Mouse (Mus musculus) liver, embryonic 14.5 days (tissue): ENCODE measurements around the gene 5031439G07Rik. TPM values are rescaled to one million over a fixed set of nuclear protein-coding genes. Genes with fewer than 3 reads are reported as not detected.

ENCODE experiments used
- ATAC-seq: fragments of 200-750 bp; cut with Nextera tagmentation; 2 replicates; pipeline ENCODE4 v1.8.0; 2017; ENCODE audit warnings: moderate number of reproducible peaks, mild to moderate bottlenecking, moderate library complexity; ENCODE audit not compliant: insufficient read depth
- DNase-seq, 3 experiments: peaks; one replicate each; pipeline ENCODE4 v3.0.0-alpha.2; 2012 to 2013; ENCODE audit warnings: low read depth in 3 of 3, low spot score in 3 of 3
- H3K27ac ChIP-seq: fragments of 300-500 bp; sonication (generic); 2 replicates; pipeline ENCODE4 v1.5.1; 2014; ENCODE audit warnings: moderate library complexity, mild to moderate bottlenecking, control low read depth, inconsistent platforms
- H3K27me3 ChIP-seq: fragments of 300-500 bp; sonication (generic); 2 replicates; pipeline ENCODE4 v1.6.1; 2014; ENCODE audit warnings: mild to moderate bottlenecking, low read length, moderate library complexity; ENCODE audit not compliant: control insufficient read depth, insufficient read depth
- H3K36me3 ChIP-seq: fragments of 300-500 bp; sonication (generic); replicated peaks from 2 replicates; pipeline ENCODE4 v1.6.1; 2014; ENCODE audit warnings: low read depth; ENCODE audit not compliant: control insufficient read depth, insufficient read depth
- H3K4me1 ChIP-seq, 2 experiments: fragments of 200-500 bp in 1 of 2; fragments of 300-500 bp in 1 of 2; sonication (generic) in 1 of 2; replicated peaks; 2 replicates each; pipeline ENCODE4 v1.6.1; 2012 to 2014; ENCODE audit warnings: antibody characterized with exemption in 1 of 2, inconsistent platforms in 1 of 2, low read length in 1 of 2; ENCODE audit not compliant: control insufficient read depth in 2 of 2, insufficient read depth in 2 of 2
- H3K4me2 ChIP-seq: fragments of 300-500 bp; sonication (generic); 2 replicates; pipeline ENCODE4 v1.6.1; 2014; ENCODE audit warnings: low read depth, mild to moderate bottlenecking, control low read depth, moderate library complexity
- H3K4me3 ChIP-seq, 2 experiments: fragments of 200-500 bp in 1 of 2; fragments of 300-500 bp in 1 of 2; sonication (generic) in 1 of 2; 2 replicates each; pipeline ENCODE4 v1.5.1; 2012 to 2014; ENCODE audit warnings: low read depth in 2 of 2, low read length in 2 of 2, mild to moderate bottlenecking in 2 of 2, control low read depth in 1 of 2, inconsistent platforms in 1 of 2, moderate library complexity in 1 of 2; ENCODE audit not compliant: insufficient read depth in 1 of 2
- H3K9ac ChIP-seq: fragments of 300-500 bp; sonication (generic); replicated peaks from 2 replicates; pipeline ENCODE4 v1.6.1; 2014; ENCODE audit warnings: mild to moderate bottlenecking, control low read depth, moderate library complexity
- H3K9me3 ChIP-seq: fragments of 300-500 bp; sonication (generic); 2 replicates; pipeline ENCODE4 v1.6.1; 2016; ENCODE audit warnings: low read length, mixed read lengths; ENCODE audit not compliant: control insufficient read depth
- CTCF ChIP-seq: IDR thresholded peaks from 2 replicates; pipeline ENCODE4 v1.5.1; 2016; ENCODE audit warnings: antibody characterized with exemption, low read depth, control low read depth
- EP300 ChIP-seq: IDR thresholded peaks from 2 replicates; pipeline ENCODE4 v1.6.1; 2016; ENCODE audit warnings: antibody characterized with exemption, low read depth
- WGBS: fragments of 180-500 bp; shearing (Covaris S2); extraction: QIAGEN DNeasy Blood & Tissue Kit; methylation state at CpG from one replicate; pipeline ENCODE4 v1.1.7; 2014; ENCODE audit not compliant: insufficient replicate concordance; 5-methylcytosine and 5-hydroxymethylcytosine counted together
- polyA plus RNA-seq, 2 experiments: library from polyadenylated mRNA; depleted of rRNA in 1 of 2; stranded (reverse) in 1 of 2; unstranded in 1 of 2; fragments of >200 nt; fragmentation: Nextera tagmentation in 1 of 2; extraction: Ambion mirVana in 1 of 2; gene quantifications; 2 replicates each; pipeline versions ENCODE4 v1.2.1 to v1.2.3; 2012 to 2014

Gene 5031439G07Rik
- polyA plus RNA-seq, 2 experiments, result 1.4 to 1.8 TPM

GRCm38 (mm10) chr15:84997768-84998454 lies 9.6 kb upstream of the 5031439G07Rik start:
- Histone ChIP-seq H3K9me3 (no peaks in the 10 kb centered on the region), H3K4me2 (no peak overlapping the region), H3K27ac (no peak overlapping the region), H3K36me3 (no peaks in the 10 kb centered on the region), H3K27me3 (no peaks in the 10 kb centered on the region), H3K9ac (no peak overlapping the region), H3K4me1 (no peaks in the 10 kb centered on the region; a peak in 1 of 4 replicates), H3K4me3 (no peak overlapping the region)
- DNase-seq (no peak), ATAC-seq (no peak)
- 50% methylated on average over 14 of the region's 14 CpGs for WGBS
- no peak for TF ChIP-seq EP300
- no peak for TF ChIP-seq CTCF

- no peak overlapping the region for H3K4me3 ChIP-seq
- H3K9me3 ChIP-seq, result no peaks in the 10 kb centered on the region
- DNase-seq (peak in 1 of 3 experiments; percentile 34), ATAC-seq (no peak)
- no peak overlapping the region for H3K9ac ChIP-seq
- no peak overlapping the region for H3K27ac ChIP-seq
- H3K27me3 ChIP-seq, result no peaks in the 10 kb centered on the region
- no peaks in the 10 kb centered on the region for H3K36me3 ChIP-seq
- no peak overlapping the region for H3K4me2 ChIP-seq
- TF ChIP-seq EP300 (no peak), CTCF (peak; percentile 77)
- WGBS, result 0% methylated on average over 1 of the region's 1 CpGs
- no peaks in the 10 kb centered on the region; a peak in 1 of 4 replicates for H3K4me1 ChIP-seq
Measured at GRCm38 (mm10) chr15:84995967-84996366, 7.6 kb upstream of the 5031439G07Rik start.

- no peak for ATAC-seq
- no peak for DNase-seq
- H3K9ac ChIP-seq, result no peak overlapping the region
- no peaks in the 10 kb centered on the region; a peak in 1 of 4 replicates for H3K4me1 ChIP-seq
- no peak overlapping the region for H3K4me3 ChIP-seq
- TF ChIP-seq EP300 (no peak), CTCF (no peak)
- no peaks in the 10 kb centered on the region for H3K9me3 ChIP-seq
- H3K36me3 ChIP-seq, result no peaks in the 10 kb centered on the region
- 27% methylated on average over 6 of the region's 6 CpGs for whole genome bisulfite sequencing
- H3K27me3 ChIP-seq, result no peaks in the 10 kb centered on the region
- no peak overlapping the region for H3K27ac ChIP-seq
- no peak overlapping the region for H3K4me2 ChIP-seq
Measured at GRCm38 (mm10) chr15:84995041-84995440, 6.7 kb upstream of the 5031439G07Rik start.

GRCm38 (mm10) chr15:84994498-84994897 lies 6.1 kb upstream of the 5031439G07Rik start:
- Histone ChIP-seq H3K9ac (no peak overlapping the region), H3K27me3 (no peaks in the 10 kb centered on the region), H3K4me2 (no peak overlapping the region), H3K4me3 (no peak overlapping the region), H3K9me3 (no peaks in the 10 kb centered on the region), H3K36me3 (no peaks in the 10 kb centered on the region), H3K27ac (no peak overlapping the region), H3K4me1 (no peaks in the 10 kb centered on the region; a peak in 1 of 4 replicates)
- no peak for ATAC-seq
- WGBS, result 8% methylated on average over 6 of the region's 6 CpGs
- DNase-seq, result no peak
- no peak for TF ChIP-seq EP300
- no peak for TF ChIP-seq CTCF

- H3K36me3 ChIP-seq, result no peaks in the 10 kb centered on the region
- DNase-seq (no peak), ATAC-seq (no peak)
- no peak overlapping the region for H3K27ac ChIP-seq
- H3K9me3 ChIP-seq, result no peaks in the 10 kb centered on the region
- H3K4me2 ChIP-seq, result no peak overlapping the region
- peaks cover 0 to 5% of the 10 kb centered on the region in 2 experiments; a peak in 1 of 4 replicates for H3K4me1 ChIP-seq
- H3K9ac ChIP-seq, result no peak overlapping the region
- H3K27me3 ChIP-seq, result peaks cover 10% of the 10 kb centered on the region
- TF ChIP-seq CTCF (no peak), EP300 (no peak)
- 50% methylated on average over 7 of the region's 7 CpGs for WGBS
- H3K4me3 ChIP-seq, result no peak overlapping the region
Measured at GRCm38 (mm10) chr15:84989771-84990170, 1.4 kb upstream of the 5031439G07Rik start.
